Mouse (Mus musculus) G1E-ER4 (cell line): ENCODE data around the gene Rapgef4. TPM values are rescaled to one million over a fixed set of nuclear protein-coding genes. Genes with fewer than 3 reads are reported as not detected.

Experiments used
- GATA1 ChIP-seq: IDR thresholded peaks from one replicate; pipeline ENCODE4 v1.8.0; 2012; ENCODE audit warnings: low read length, inconsistent platforms
- polyA plus RNA-seq: library from polyadenylated mRNA; stranded (reverse); fragments of >175 nt; gene quantifications from 2 replicates; pipeline ENCODE4 v1.2.3, GENCODE M21; 2012

The Rapgef4 gene
- polyA plus RNA-seq, 1 experiment, result not detected

- no peak for TF ChIP-seq GATA1
Measured at GRCm38 (mm10) chr2:72226006-72226405, 245.0 kb downstream of the Rapgef4 start.

- TF ChIP-seq GATA1, result no peak
Measured at GRCm38 (mm10) chr2:72227416-72227815, 246.4 kb downstream of the Rapgef4 start.

GRCm38 (mm10) chr2:72228881-72229280 is 247.8 kb downstream of the Rapgef4 start:
- no peak for TF ChIP-seq GATA1

- no peak for TF ChIP-seq GATA1
Measured at GRCm38 (mm10) chr2:72230545-72230944, 249.5 kb downstream of the Rapgef4 start.

- TF ChIP-seq GATA1, result no peak
Measured at GRCm38 (mm10) chr2:72234085-72234484, 253.0 kb downstream of the Rapgef4 start.

GRCm38 (mm10) chr2:72234943-72235342 is 253.9 kb downstream of the Rapgef4 start:
- TF ChIP-seq GATA1, result no peak

GRCm38 (mm10) chr2:72235361-72235901 is 254.4 kb downstream of the Rapgef4 start:
- no peak for TF ChIP-seq GATA1

- no peak for TF ChIP-seq GATA1
Measured at GRCm38 (mm10) chr2:72238421-72238820, 257.4 kb downstream of the Rapgef4 start.

- no peak for TF ChIP-seq GATA1
Measured at GRCm38 (mm10) chr2:72238925-72239324, 257.9 kb downstream of the Rapgef4 start.

GRCm38 (mm10) chr2:72239456-72239855 is 258.4 kb downstream of the Rapgef4 start:
- no peak for TF ChIP-seq GATA1

GRCm38 (mm10) chr2:72239993-72240392 is 259.0 kb downstream of the Rapgef4 start:
- no peak for TF ChIP-seq GATA1

- no peak for TF ChIP-seq GATA1
Measured at GRCm38 (mm10) chr2:72240691-72241090, 259.7 kb downstream of the Rapgef4 start.

- no peak for TF ChIP-seq GATA1
Measured at GRCm38 (mm10) chr2:72241714-72242472, 260.9 kb downstream of the Rapgef4 start.

GRCm38 (mm10) chr2:72242910-72243675 is 262.1 kb downstream of the Rapgef4 start:
- TF ChIP-seq GATA1, result no peak

- no peak for TF ChIP-seq GATA1
Measured at GRCm38 (mm10) chr2:72245631-72246030, 264.6 kb downstream of the Rapgef4 start.

- no peak for TF ChIP-seq GATA1
Measured at GRCm38 (mm10) chr2:72246376-72246775, 265.3 kb downstream of the Rapgef4 start.
